Mouse (Mus musculus) forebrain, embryonic 16.5 days (tissue): Measurements from ENCODE around the gene Dntt. TPM values are rescaled to one million over a fixed set of nuclear protein-coding genes. Genes with fewer than 3 reads are reported as not detected.

Source experiments
- ATAC-seq: fragments of 200-750 bp; cut with Nextera tagmentation; 2 replicates; pipeline ENCODE4 v1.8.0; 2017; ENCODE audit warnings: mild to moderate bottlenecking, moderate library complexity
- H3K27ac ChIP-seq: fragments of 300-500 bp; sonication (generic); 2 replicates; pipeline ENCODE4 v1.5.1; 2014; ENCODE audit warnings: low read length, control low read depth
- H3K27me3 ChIP-seq: fragments of 300-500 bp; sonication (generic); replicated peaks from 2 replicates; pipeline ENCODE4 v1.6.1; 2014; ENCODE audit warnings: low read length; ENCODE audit not compliant: control insufficient read depth, insufficient read depth
- H3K36me3 ChIP-seq: fragments of 300-500 bp; sonication (generic); 2 replicates; pipeline ENCODE4 v1.6.1; 2014; ENCODE audit not compliant: control insufficient read depth, insufficient read depth
- H3K4me1 ChIP-seq: fragments of 300-500 bp; sonication (generic); replicated peaks from 2 replicates; pipeline ENCODE4 v1.6.1; 2014; ENCODE audit warnings: low read length; ENCODE audit not compliant: control insufficient read depth, insufficient read depth
- H3K4me2 ChIP-seq: fragments of 300-500 bp; sonication (generic); 2 replicates; pipeline ENCODE4 v1.6.1; 2014; ENCODE audit warnings: mild to moderate bottlenecking, low read length, control low read depth
- H3K4me3 ChIP-seq: fragments of 300-500 bp; sonication (generic); replicated peaks from 2 replicates; pipeline ENCODE4 v1.5.1; 2014; ENCODE audit warnings: mild to moderate bottlenecking, low read length, control low read depth
- H3K9ac ChIP-seq: fragments of 300-500 bp; sonication (generic); replicated peaks from 2 replicates; pipeline ENCODE4 v1.6.1; 2014; ENCODE audit warnings: low read depth, low read length, control low read depth
- H3K9me3 ChIP-seq: fragments of 300-500 bp; sonication (generic); 2 replicates; pipeline ENCODE4 v1.6.1; 2016; ENCODE audit warnings: low read length; ENCODE audit not compliant: control insufficient read depth
- WGBS: fragments of 180-500 bp; shearing (Covaris S2); extraction: QIAGEN DNeasy Blood & Tissue Kit; methylation state at CpG from one replicate; pipeline ENCODE4 v1.1.7; 2014; 5-methylcytosine and 5-hydroxymethylcytosine counted together
- polyA plus RNA-seq: library from polyadenylated mRNA; unstranded; fragments of >200 nt; fragmentation: Nextera tagmentation; extraction: Ambion mirVana; gene quantifications from 2 replicates; pipeline ENCODE4 v1.2.1, GENCODE M21; 2015

Dntt gene
- polyA plus RNA-seq, 1 experiment from 2014 or later: not detected

- H3K27ac ChIP-seq: no peak overlapping the region
- no peak overlapping the region for H3K4me3 ChIP-seq
- no peaks in the 10 kb centered on the region for H3K9me3 ChIP-seq
- ATAC-seq: no peak
- no peaks in the 10 kb centered on the region for H3K36me3 ChIP-seq
- 6% methylated on average over 4 of the region's 4 CpGs for WGBS
- H3K4me2 ChIP-seq: no peak overlapping the region
- H3K9ac ChIP-seq: no peak overlapping the region
- H3K4me1 ChIP-seq: no peaks in the 10 kb centered on the region
- no peaks in the 10 kb centered on the region for H3K27me3 ChIP-seq
Measured at GRCm38 (mm10) chr19:41006621-41007020, 22.5 kb upstream of the Dntt start.

- Histone ChIP-seq H3K4me3 (no peak overlapping the region), H3K9me3 (no peaks in the 10 kb centered on the region), H3K27ac (no peak overlapping the region), H3K36me3 (no peaks in the 10 kb centered on the region), H3K4me2 (no peak overlapping the region), H3K27me3 (no peaks in the 10 kb centered on the region), H3K9ac (no peak overlapping the region), H3K4me1 (no peaks in the 10 kb centered on the region)
- WGBS: 41% methylated on average over 6 of the region's 6 CpGs
- ATAC-seq: no peak
Measured at GRCm38 (mm10) chr19:41007326-41007725, 21.7 kb upstream of the Dntt start.

GRCm38 (mm10) chr19:41007733-41008132 lies 21.3 kb upstream of the Dntt start:
- ATAC-seq: no peak
- H3K36me3 ChIP-seq: no peaks in the 10 kb centered on the region
- H3K27me3 ChIP-seq: no peaks in the 10 kb centered on the region; the same call in 1 of the 2 replicates
- no peak overlapping the region for H3K4me3 ChIP-seq
- no peak overlapping the region for H3K4me2 ChIP-seq
- H3K9ac ChIP-seq: no peak overlapping the region
- H3K27ac ChIP-seq: no peak overlapping the region
- no peaks in the 10 kb centered on the region for H3K4me1 ChIP-seq
- H3K9me3 ChIP-seq: no peaks in the 10 kb centered on the region
- WGBS: 87% methylated on average over 4 of the region's 4 CpGs

- Histone ChIP-seq H3K4me3 (no peak overlapping the region), H3K36me3 (no peaks in the 10 kb centered on the region), H3K9ac (no peak overlapping the region), H3K27me3 (peaks cover 3% of the 10 kb centered on the region; the same call in 1 of the 2 replicates), H3K9me3 (no peaks in the 10 kb centered on the region), H3K4me1 (no peaks in the 10 kb centered on the region), H3K27ac (no peak overlapping the region), H3K4me2 (no peak overlapping the region)
- 91% methylated on average over 5 of the region's 5 CpGs for WGBS
- no peak for ATAC-seq
Measured at GRCm38 (mm10) chr19:41008674-41009395, 20.2 kb upstream of the Dntt start.

- no peaks in the 10 kb centered on the region for H3K36me3 ChIP-seq
- peaks cover 4% of the 10 kb centered on the region for H3K4me1 ChIP-seq
- no peak overlapping the region for H3K9ac ChIP-seq
- 32% methylated on average over 5 of the region's 5 CpGs for WGBS
- no peak overlapping the region for H3K27ac ChIP-seq
- no peak overlapping the region for H3K4me2 ChIP-seq
- peaks cover 3% of the 10 kb centered on the region; the same call in 1 of the 2 replicates for H3K27me3 ChIP-seq
- no peak overlapping the region for H3K4me3 ChIP-seq
- H3K9me3 ChIP-seq: no peaks in the 10 kb centered on the region
- no peak for ATAC-seq
Measured at GRCm38 (mm10) chr19:41011676-41012075, 17.4 kb upstream of the Dntt start.

- H3K36me3 ChIP-seq: no peaks in the 10 kb centered on the region
- H3K27me3 ChIP-seq: peaks cover 3% of the 10 kb centered on the region; the same call in 1 of the 2 replicates
- no peak overlapping the region for H3K4me3 ChIP-seq
- WGBS: 2% methylated on average over 5 of the region's 5 CpGs
- ATAC-seq: no peak
- H3K4me1 ChIP-seq: peaks cover 4% of the 10 kb centered on the region
- H3K4me2 ChIP-seq: no peak overlapping the region
- no peak overlapping the region for H3K27ac ChIP-seq
- H3K9me3 ChIP-seq: no peaks in the 10 kb centered on the region
- H3K9ac ChIP-seq: no peak overlapping the region
Measured at GRCm38 (mm10) chr19:41013591-41013990, 15.5 kb upstream of the Dntt start.

GRCm38 (mm10) chr19:41014003-41014402 lies 15.1 kb upstream of the Dntt start:
- Histone ChIP-seq H3K36me3 (no peaks in the 10 kb centered on the region), H3K4me1 (peaks cover 4% of the 10 kb centered on the region), H3K9me3 (no peaks in the 10 kb centered on the region), H3K9ac (no peak overlapping the region), H3K4me3 (no peak overlapping the region), H3K4me2 (no peak overlapping the region), H3K27me3 (peaks cover 3% of the 10 kb centered on the region; the same call in 1 of the 2 replicates), H3K27ac (no peak overlapping the region)
- ATAC-seq: no peak
- 20% methylated on average over 9 of the region's 9 CpGs for WGBS

- H3K9me3 ChIP-seq: no peaks in the 10 kb centered on the region
- H3K4me2 ChIP-seq: peak overlapping the region; percentile 43
- no peak overlapping the region for H3K9ac ChIP-seq
- H3K4me3 ChIP-seq: no peak overlapping the region
- no peak overlapping the region for H3K27ac ChIP-seq
- H3K4me1 ChIP-seq: peaks cover 4% of the 10 kb centered on the region
- H3K27me3 ChIP-seq: peaks cover 3% of the 10 kb centered on the region; the same call in 1 of the 2 replicates
- WGBS: 16% methylated on average over 14 of the region's 14 CpGs
- peak; percentile 82 for ATAC-seq
- H3K36me3 ChIP-seq: no peaks in the 10 kb centered on the region
Measured at GRCm38 (mm10) chr19:41015951-41016716, 12.9 kb upstream of the Dntt start.

- H3K4me1 ChIP-seq: peaks cover 6% of the 10 kb centered on the region
- no peaks in the 10 kb centered on the region for H3K36me3 ChIP-seq
- H3K9me3 ChIP-seq: no peaks in the 10 kb centered on the region
- ATAC-seq: no peak
- H3K27ac ChIP-seq: no peak overlapping the region
- no peak overlapping the region for H3K4me3 ChIP-seq
- H3K4me2 ChIP-seq: no peak overlapping the region
- 80% methylated on average over 5 of the region's 5 CpGs for WGBS
- H3K9ac ChIP-seq: no peak overlapping the region
- no peaks in the 10 kb centered on the region; the same call in 1 of the 2 replicates for H3K27me3 ChIP-seq
Measured at GRCm38 (mm10) chr19:41019164-41019675, 9.9 kb upstream of the Dntt start.
